Mouse (Mus musculus) midbrain, embryonic 12.5 days (tissue): Measurements from ENCODE around the gene Efcab11. TPM values are rescaled to one million over a fixed set of nuclear protein-coding genes. Genes with fewer than 3 reads are reported as not detected.
A peak's percentile ranks its signal among the peaks of the same experiment; 100 is the strongest.

Experiments
- ATAC-seq: fragments of 200-750 bp; cut with Nextera tagmentation; 2 replicates; pipeline ENCODE4 v1.8.0; 2017; ENCODE audit warnings: low read depth, moderate TSS enrichment, moderate library complexity; ENCODE audit not compliant: low FRiP score
- H3K27ac ChIP-seq: fragments of 300-500 bp; sonication (generic); replicated peaks from 2 replicates; pipeline ENCODE4 v1.5.1; 2016; ENCODE audit warnings: mild to moderate bottlenecking
- H3K27me3 ChIP-seq: fragments of 300-500 bp; sonication (generic); 2 replicates; pipeline ENCODE4 v1.6.1; 2016; ENCODE audit warnings: mild to moderate bottlenecking
- H3K36me3 ChIP-seq: fragments of 300-500 bp; sonication (generic); 2 replicates; pipeline ENCODE4 v1.6.1; 2016
- H3K4me1 ChIP-seq: fragments of 300-500 bp; sonication (generic); 2 replicates; pipeline ENCODE4 v1.6.1; 2016
- H3K4me2 ChIP-seq: fragments of 300-500 bp; sonication (generic); replicated peaks from 2 replicates; pipeline ENCODE4 v1.6.1; 2016; ENCODE audit warnings: mild to moderate bottlenecking, moderate library complexity
- H3K4me3 ChIP-seq: fragments of 300-500 bp; sonication (generic); 2 replicates; pipeline ENCODE4 v1.5.1; 2016; ENCODE audit warnings: mild to moderate bottlenecking
- H3K9ac ChIP-seq: fragments of 300-500 bp; sonication (generic); replicated peaks from 2 replicates; pipeline ENCODE4 v1.6.1; 2016; ENCODE audit warnings: mild to moderate bottlenecking, moderate library complexity
- H3K9me3 ChIP-seq: fragments of 300-500 bp; sonication (generic); 2 replicates; pipeline ENCODE4 v1.6.1; 2016; ENCODE audit warnings: mild to moderate bottlenecking
- WGBS: fragments of 180-500 bp; shearing (Covaris S2); methylation state at CpG from one replicate; pipeline ENCODE4 v1.1.7; 2016; 5-methylcytosine and 5-hydroxymethylcytosine counted together
- polyA plus RNA-seq: library from polyadenylated mRNA; unstranded; fragments of >200 nt; fragmentation: Nextera tagmentation; extraction: Ambion mirVana; gene quantifications from 2 replicates; pipeline ENCODE4 v1.2.1, GENCODE M21; 2016

The Efcab11 gene
- 16.7 and 17.4 TPM in 2 replicates for polyA plus RNA-seq

DNA sequence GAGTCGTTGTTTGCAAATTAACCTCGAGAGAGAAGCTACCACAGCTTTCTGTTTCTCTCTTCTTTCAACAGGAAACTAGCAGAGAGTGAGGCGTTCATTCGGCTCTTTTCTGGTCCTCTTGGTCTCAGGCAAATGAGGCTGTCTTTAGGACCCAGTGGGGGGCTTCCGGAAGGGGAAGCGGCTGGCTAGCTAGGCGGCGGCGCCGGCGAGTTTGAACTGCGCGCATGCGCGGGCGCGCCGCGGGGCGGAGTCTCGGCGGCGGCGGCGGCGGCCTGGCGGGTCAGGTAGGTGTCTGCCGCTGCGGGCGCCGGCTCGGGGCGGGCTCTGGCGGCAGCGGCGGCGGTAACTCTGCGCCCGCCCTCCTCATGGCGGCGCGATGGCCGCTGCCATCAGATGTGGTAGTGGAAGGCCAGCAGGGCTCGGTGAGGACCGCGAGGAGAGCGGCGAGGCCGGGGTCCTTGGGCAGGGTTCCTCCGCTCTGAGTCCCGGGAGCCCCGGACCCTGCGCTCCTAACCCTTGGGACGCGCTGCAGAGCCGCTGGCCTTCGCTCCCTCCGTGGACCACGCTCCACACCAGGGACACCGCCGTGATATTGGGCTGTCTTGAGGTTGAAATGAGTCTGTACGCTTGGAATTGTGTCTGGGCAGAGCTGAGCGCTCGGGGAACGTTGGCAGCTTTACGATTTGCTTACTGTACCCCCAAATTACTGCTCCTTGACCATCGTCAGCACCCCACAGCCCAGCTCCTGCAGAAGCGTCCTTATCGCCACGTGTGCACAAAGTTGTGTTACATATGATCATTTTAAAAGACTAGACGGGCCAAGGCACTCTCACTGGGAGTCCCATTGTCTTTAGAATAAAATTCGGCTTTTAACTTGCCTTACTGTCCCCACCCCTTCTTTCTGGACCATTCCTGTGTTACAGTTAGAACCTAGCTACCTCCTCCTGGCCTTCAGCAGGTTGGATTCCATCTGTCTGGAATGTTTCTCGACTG is at the start of gene Efcab11, which contains the start of gene Tdp1:
Efcab11 (minus strand) TSS at position 171 of the 993 bp plus-strand sequence.
Tdp1 (plus strand) TSS at position 249 of the 993 bp plus-strand sequence.
- Histone ChIP-seq H3K9me3 (peaks cover 2% of the 10 kb centered on the region; the same call in 1 of the 2 replicates), H3K9ac (peak within 1 kb of the TSS; percentile 82), H3K4me2 (peak within 1 kb of the TSS; percentile 90), H3K27ac (peak within 1 kb of the TSS; percentile 83), H3K27me3 (no peaks in the 10 kb centered on the region), H3K4me1 (peaks cover 36% of the 10 kb centered on the region), H3K36me3 (peaks cover 5% of the 10 kb centered on the region), H3K4me3 (peak within 1 kb of the TSS; percentile 70)
- under 1% methylated on average over 73 of the region's 73 CpGs for WGBS
- ATAC-seq: peak; percentile 79

DNA sequence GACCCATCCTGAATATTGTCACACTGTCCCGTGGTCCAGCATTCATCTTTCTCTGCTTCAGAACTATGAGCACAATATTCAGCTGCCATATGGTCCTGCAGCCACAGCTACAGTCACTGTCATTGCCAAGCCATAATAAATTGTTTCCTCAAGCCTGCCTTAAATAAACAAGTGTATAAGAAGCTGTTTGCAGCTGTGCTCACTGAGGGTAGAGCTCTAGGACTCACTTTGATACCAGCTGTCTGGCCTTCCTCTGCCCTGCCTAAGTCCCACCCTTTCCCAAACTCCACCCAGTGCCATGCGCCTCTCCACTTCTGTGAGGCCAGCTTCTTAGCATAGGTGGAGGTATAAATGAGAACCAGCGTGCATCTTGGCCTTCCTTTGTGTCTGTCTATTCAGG is 49.4 kb upstream of the Efcab11 start:
- H3K27me3 ChIP-seq: no peaks in the 10 kb centered on the region
- H3K4me2 ChIP-seq: no peak overlapping the region
- no peak for ATAC-seq
- no peaks in the 10 kb centered on the region for H3K9me3 ChIP-seq
- no peak overlapping the region for H3K27ac ChIP-seq
- no peaks in the 10 kb centered on the region for H3K4me1 ChIP-seq
- no peak overlapping the region for H3K4me3 ChIP-seq
- whole genome bisulfite sequencing: 96% methylated on average over 3 of the region's 3 CpGs
- no peak overlapping the region for H3K9ac ChIP-seq
- H3K36me3 ChIP-seq: peaks cover 33% of the 10 kb centered on the region

DNA sequence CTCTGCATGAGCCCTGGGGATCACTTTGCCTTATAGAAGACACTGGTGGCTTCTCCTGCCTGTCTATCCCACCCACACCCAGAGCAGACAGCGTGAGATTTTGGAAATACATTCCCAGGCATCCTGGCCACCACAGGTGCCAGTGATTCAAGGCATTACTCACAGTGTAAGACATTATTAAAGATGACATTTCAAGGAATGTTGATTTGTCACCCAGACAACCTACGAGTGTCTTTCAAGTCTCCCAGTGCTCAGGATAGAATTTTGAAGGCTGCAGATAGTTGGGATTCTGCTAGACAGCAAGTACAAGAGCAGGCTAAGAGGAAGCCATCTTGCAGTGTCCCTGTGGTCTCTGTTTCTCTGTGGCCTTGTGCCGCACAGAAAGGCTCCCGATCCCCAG is 48.0 kb upstream of the Efcab11 start:
- H3K27me3 ChIP-seq: no peaks in the 10 kb centered on the region
- H3K4me1 ChIP-seq: no peaks in the 10 kb centered on the region
- no peak overlapping the region for H3K9ac ChIP-seq
- H3K4me2 ChIP-seq: no peak overlapping the region
- H3K9me3 ChIP-seq: no peaks in the 10 kb centered on the region
- no peak overlapping the region for H3K4me3 ChIP-seq
- H3K27ac ChIP-seq: no peak overlapping the region
- H3K36me3 ChIP-seq: peaks cover 34% of the 10 kb centered on the region
- no peak for ATAC-seq
- WGBS: 89% methylated on average over 4 of the region's 4 CpGs

DNA sequence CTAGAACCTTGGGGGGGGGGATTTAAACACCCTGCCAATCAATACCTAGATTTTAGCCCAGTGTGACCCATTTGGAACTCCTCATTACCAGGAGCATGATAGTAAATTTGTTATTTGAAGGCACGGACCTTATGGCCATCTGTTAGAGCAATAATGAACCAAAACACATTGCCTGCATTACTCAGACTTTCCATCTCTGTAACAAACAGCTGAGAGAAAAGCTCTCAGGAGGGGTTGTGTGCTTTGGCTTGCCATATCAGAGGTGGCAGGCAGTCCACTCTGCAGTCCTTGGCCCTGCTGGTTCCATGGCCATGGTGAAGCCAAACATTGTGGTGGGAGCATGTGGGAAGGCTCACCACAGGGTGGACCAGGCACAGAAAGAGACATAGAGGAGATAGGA is 44.9 kb upstream of the Efcab11 start:
- ATAC-seq: no peak
- Histone ChIP-seq H3K27ac (no peak overlapping the region), H3K36me3 (peaks cover 20% of the 10 kb centered on the region), H3K4me3 (no peak overlapping the region), H3K9me3 (no peaks in the 10 kb centered on the region), H3K4me2 (no peak overlapping the region), H3K9ac (no peak overlapping the region), H3K4me1 (peaks cover under 1% of the 10 kb centered on the region; the same call in 1 of the 2 replicates), H3K27me3 (peaks cover 19% of the 10 kb centered on the region)
- WGBS: 90% methylated on average over 1 of the region's 1 CpGs

DNA sequence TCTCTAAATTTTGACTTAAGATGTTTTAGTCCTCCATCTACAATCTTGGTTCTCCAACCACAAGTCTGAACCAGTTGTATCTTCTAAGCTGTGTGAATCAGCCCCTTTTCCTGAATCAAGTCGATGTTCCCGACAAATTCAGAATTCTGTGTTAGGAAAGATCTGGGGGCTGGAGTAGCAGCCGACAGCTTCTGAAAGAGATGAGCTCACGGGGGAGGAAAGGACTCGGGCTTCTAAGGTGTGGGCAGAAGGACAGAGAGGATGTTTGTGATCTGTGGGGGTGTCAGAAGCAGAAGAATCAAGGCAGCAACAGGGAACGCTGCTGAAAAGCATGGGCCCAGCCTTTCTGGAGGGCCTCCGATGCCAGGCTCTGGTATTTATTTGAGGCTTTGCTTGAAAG is 44.1 kb upstream of the Efcab11 start:
- H3K36me3 ChIP-seq: peaks cover 16% of the 10 kb centered on the region; the same call in 1 of the 2 replicates
- no peaks in the 10 kb centered on the region for H3K9me3 ChIP-seq
- no peak for ATAC-seq
- WGBS: 91% methylated on average over 7 of the region's 7 CpGs
- no peak overlapping the region for H3K4me3 ChIP-seq
- peaks cover 21% of the 10 kb centered on the region for H3K27me3 ChIP-seq
- H3K4me2 ChIP-seq: no peak overlapping the region
- H3K4me1 ChIP-seq: peaks cover 9% of the 10 kb centered on the region
- no peak overlapping the region for H3K27ac ChIP-seq
- H3K9ac ChIP-seq: no peak overlapping the region

DNA sequence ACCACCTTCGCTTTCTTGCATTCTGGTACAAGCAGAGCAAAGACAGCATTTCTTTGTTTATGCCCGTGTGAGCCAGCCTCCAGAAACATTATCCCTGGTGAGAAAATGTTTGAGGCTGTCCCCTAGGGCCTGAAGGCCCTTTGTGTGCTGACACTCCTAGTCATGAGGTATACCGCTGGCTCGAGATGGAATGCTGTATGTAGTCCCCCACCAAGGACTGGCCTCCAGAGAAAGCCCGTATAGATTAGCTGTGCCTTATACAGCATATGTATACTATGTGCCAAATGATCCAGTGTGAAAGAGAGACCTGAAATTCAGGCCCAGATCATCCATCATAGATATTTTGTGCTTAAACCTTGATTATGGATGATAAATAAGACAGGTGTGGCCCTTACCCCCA is 39.5 kb upstream of the Efcab11 start:
- 47% methylated on average over 5 of the region's 5 CpGs for WGBS
- H3K27ac ChIP-seq: peak overlapping the region; percentile 69
- H3K36me3 ChIP-seq: peaks cover 31% of the 10 kb centered on the region
- no peaks in the 10 kb centered on the region for H3K9me3 ChIP-seq
- no peak overlapping the region for H3K4me2 ChIP-seq
- H3K4me3 ChIP-seq: no peak overlapping the region
- peaks cover 16% of the 10 kb centered on the region for H3K4me1 ChIP-seq
- peaks cover 36% of the 10 kb centered on the region for H3K27me3 ChIP-seq
- no peak overlapping the region for H3K9ac ChIP-seq
- ATAC-seq: 0 out of 2 replicates have a peak, but pooled peaks have one; percentile 30

DNA sequence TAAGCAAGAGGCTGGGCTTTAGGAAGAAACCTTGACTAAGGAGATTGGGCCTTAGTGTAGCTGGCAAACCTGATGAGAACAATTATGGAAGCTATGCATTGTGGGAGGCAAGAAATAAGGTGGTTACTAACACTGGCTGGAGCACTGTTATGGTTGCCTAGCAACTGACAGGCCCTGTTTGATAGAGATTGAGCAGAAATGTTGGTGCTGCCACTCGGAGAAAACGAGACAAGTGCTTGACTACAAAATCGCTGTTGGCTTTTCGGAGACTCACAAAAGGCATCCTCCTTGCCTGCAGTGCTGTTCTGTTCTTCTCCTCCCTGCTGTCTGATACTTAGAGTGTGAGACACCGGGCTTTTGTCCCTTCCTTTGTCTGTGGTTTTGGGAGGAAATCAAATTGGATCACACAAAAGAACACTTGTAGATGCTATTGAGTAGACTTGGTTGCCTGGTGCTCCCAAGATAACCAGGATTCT is 38.9 kb upstream of the Efcab11 start:
- H3K36me3 ChIP-seq: peaks cover 35% of the 10 kb centered on the region
- WGBS: 21% methylated on average over 5 of the region's 5 CpGs
- H3K27me3 ChIP-seq: peaks cover 39% of the 10 kb centered on the region
- no peak overlapping the region for H3K4me2 ChIP-seq
- peaks cover 16% of the 10 kb centered on the region for H3K4me1 ChIP-seq
- peak; percentile 87 for ATAC-seq
- no peak overlapping the region for H3K9ac ChIP-seq
- no peak overlapping the region for H3K4me3 ChIP-seq
- H3K9me3 ChIP-seq: no peaks in the 10 kb centered on the region
- peak overlapping the region; percentile 69 for H3K27ac ChIP-seq

DNA sequence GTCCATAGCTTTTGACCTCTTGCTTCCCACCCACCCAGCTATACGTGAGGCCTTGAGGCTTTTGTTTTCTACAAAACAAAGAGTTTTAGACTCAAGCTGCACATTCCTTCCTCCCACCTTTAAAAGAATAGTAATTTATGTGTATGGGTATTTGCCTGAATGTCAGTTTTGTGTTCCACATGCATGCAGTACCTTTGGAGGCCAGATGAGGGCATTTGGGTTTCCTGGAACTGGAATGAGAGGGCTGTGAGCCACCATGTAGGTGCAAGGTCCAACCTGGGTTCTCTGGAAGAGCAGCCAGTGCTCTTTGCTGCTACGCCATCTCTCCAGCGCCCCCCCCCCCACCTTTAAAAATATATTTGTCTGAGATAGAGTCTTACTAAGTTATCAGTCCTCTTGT is 36.8 kb upstream of the Efcab11 start:
- Histone ChIP-seq H3K4me2 (no peak overlapping the region), H3K9me3 (no peaks in the 10 kb centered on the region), H3K36me3 (peaks cover 41% of the 10 kb centered on the region), H3K27me3 (peaks cover 38% of the 10 kb centered on the region), H3K4me1 (peaks cover 16% of the 10 kb centered on the region), H3K4me3 (no peak overlapping the region), H3K9ac (no peak overlapping the region), H3K27ac (no peak overlapping the region)
- no peak for ATAC-seq
- 84% methylated on average over 3 of the region's 3 CpGs for WGBS

DNA sequence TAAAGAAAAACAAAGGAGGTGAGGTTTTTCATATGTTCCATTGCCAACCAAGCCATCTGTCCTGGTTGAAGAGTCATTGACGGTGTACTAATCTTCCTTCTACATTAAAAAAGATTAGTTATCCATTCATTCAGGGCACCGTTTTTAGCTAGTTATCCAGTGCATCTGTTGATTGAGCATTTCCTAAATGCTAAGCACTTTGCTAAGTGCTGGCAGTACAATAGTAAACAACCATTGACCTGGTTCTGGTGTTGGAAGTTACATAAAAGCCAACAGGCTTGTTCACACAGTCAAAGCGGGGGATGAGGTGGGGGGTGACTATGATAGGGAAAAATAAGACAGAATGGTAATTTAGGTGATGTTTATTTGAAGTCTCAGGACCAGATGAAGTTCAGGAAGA is 35.4 kb upstream of the Efcab11 start:
- H3K4me1 ChIP-seq: peaks cover 16% of the 10 kb centered on the region
- WGBS: 90% methylated on average over 3 of the region's 3 CpGs
- no peak for ATAC-seq
- H3K36me3 ChIP-seq: peaks cover 48% of the 10 kb centered on the region
- no peak overlapping the region for H3K4me2 ChIP-seq
- H3K4me3 ChIP-seq: no peak overlapping the region
- no peak overlapping the region for H3K27ac ChIP-seq
- peaks cover 25% of the 10 kb centered on the region for H3K27me3 ChIP-seq
- H3K9me3 ChIP-seq: no peaks in the 10 kb centered on the region
- no peak overlapping the region for H3K9ac ChIP-seq

DNA sequence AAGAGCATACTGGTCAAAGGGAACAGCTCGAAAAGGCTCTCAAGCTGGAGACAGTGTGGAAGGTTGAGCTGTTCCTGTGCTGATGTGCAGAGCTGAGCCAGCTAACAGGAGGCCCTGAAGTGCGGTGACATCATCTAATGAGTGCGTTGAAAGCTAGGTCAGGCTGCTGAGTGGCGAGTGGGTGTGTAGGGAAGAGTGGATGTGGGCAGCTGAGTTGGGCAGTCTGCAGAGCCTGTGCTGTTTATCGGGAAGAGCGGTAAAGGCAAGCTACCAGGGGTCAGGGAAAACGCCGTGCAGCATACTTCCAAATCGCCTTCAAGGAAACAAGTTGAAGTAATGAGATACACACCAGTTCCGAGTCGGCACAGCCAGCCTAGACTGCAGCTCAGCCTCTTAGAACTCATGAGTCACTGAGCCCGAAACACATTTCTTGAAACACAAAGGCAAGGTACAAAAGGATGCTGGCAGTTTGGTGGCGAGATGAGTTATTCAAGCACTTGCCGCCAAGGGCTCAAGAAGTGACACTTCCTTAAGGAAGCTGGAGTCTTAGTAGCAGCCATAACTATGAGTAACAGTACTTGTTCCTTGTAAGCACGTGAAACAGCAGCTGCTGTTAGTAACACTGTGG is 33.7 kb upstream of the Efcab11 start:
- no peak overlapping the region for H3K4me3 ChIP-seq
- 90% methylated on average over 15 of the region's 15 CpGs for WGBS
- no peak overlapping the region for H3K4me2 ChIP-seq
- no peak overlapping the region for H3K27ac ChIP-seq
- ATAC-seq: no peak
- H3K9me3 ChIP-seq: no peaks in the 10 kb centered on the region
- H3K4me1 ChIP-seq: peaks cover 4% of the 10 kb centered on the region
- H3K36me3 ChIP-seq: peaks cover 56% of the 10 kb centered on the region
- H3K9ac ChIP-seq: no peak overlapping the region
- peaks cover 19% of the 10 kb centered on the region for H3K27me3 ChIP-seq

DNA sequence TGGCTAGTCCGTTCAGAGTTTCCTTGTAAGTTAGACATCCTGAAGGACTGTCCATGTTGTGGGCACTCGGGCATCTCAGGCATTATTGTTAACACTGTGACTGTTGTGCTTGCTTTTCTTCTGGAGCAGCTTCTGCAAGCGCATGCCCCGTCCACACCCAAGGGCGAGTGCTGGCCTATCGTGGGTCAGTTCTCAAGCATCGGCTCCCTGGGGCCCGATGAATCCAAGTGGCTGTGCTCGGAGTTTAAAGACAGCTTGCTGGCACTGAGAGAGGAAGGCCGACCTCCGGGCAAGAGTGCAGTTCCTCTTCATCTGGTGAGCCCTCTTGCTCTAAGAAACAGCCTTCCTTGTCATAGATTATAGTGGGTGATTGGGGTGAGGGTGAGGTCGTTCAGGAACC is 27.2 kb upstream of the Efcab11 start:
- Histone ChIP-seq H3K9ac (no peak overlapping the region), H3K4me2 (no peak overlapping the region), H3K9me3 (no peaks in the 10 kb centered on the region), H3K4me1 (no peaks in the 10 kb centered on the region), H3K4me3 (no peak overlapping the region), H3K36me3 (peaks cover 69% of the 10 kb centered on the region), H3K27me3 (no peaks in the 10 kb centered on the region), H3K27ac (no peak overlapping the region)
- ATAC-seq: no peak
- 93% methylated on average over 12 of the region's 12 CpGs for WGBS

DNA sequence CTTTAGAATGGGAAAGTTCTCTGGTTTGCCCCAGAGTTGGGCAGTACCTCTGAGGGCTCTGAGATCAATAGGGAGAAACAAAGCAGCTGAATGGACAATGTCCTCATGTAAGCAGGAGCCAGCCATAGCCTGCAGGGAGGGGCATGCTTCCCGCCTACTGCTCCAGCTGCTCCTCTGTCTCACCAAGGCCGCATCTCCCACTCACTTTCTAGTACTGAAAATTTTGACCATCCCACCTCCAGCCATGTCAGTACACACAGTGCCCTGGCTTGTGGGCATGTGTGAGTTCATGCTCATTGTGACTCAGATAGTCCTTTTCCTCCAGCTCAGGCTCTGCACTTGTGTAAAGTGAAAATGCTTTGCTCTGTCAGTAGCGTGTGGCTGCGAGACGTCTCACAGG is 20.3 kb upstream of the Efcab11 start:
- Histone ChIP-seq H3K27ac (no peak overlapping the region), H3K4me2 (no peak overlapping the region), H3K27me3 (no peaks in the 10 kb centered on the region), H3K4me3 (no peak overlapping the region), H3K9me3 (no peaks in the 10 kb centered on the region), H3K36me3 (peaks cover 74% of the 10 kb centered on the region), H3K9ac (no peak overlapping the region), H3K4me1 (no peaks in the 10 kb centered on the region)
- no peak for ATAC-seq
- WGBS: 90% methylated on average over 5 of the region's 5 CpGs
